Mouse (Mus musculus) intestine, embryonic 14.5 days (tissue): ENCODE data around the gene Tyk2. TPM values are rescaled to one million over a fixed set of nuclear protein-coding genes. Genes with fewer than 3 reads are reported as not detected.

Experiments used
- ATAC-seq: fragments of 200-750 bp; cut with Nextera tagmentation; replicated peaks from 2 replicates; pipeline ENCODE4 v1.8.0; 2017; ENCODE audit warnings: low read depth, moderate number of reproducible peaks, moderate TSS enrichment, moderate library complexity; ENCODE audit not compliant: low FRiP score, low TSS enrichment
- DNase-seq: peaks from one replicate; pipeline ENCODE4 v3.0.0-alpha.2; 2018; ENCODE audit warnings: low spot score
- H3K27ac ChIP-seq: fragments of 300-500 bp; sonication (generic); 2 replicates; pipeline ENCODE4 v1.5.1; 2014; ENCODE audit warnings: low read depth, mild to moderate bottlenecking, control low read depth
- H3K27me3 ChIP-seq: fragments of 300-500 bp; sonication (generic); replicated peaks from 2 replicates; pipeline ENCODE4 v1.6.1; 2014; ENCODE audit warnings: low read length, control low read depth; ENCODE audit not compliant: control insufficient read depth, insufficient read depth
- H3K36me3 ChIP-seq: fragments of 300-500 bp; sonication (generic); 2 replicates; pipeline ENCODE4 v1.6.1; 2014; ENCODE audit warnings: low read length, control low read depth; ENCODE audit not compliant: control insufficient read depth, insufficient read depth
- H3K4me1 ChIP-seq: fragments of 300-500 bp; sonication (generic); replicated peaks from 2 replicates; pipeline ENCODE4 v1.6.1; 2014; ENCODE audit warnings: low read length, control low read depth, mixed read lengths; ENCODE audit not compliant: control insufficient read depth, insufficient read depth
- H3K4me2 ChIP-seq: fragments of 300-500 bp; sonication (generic); 2 replicates; pipeline ENCODE4 v1.6.1; 2014; ENCODE audit warnings: low read length
- H3K4me3 ChIP-seq: fragments of 300-500 bp; sonication (generic); 2 replicates; pipeline ENCODE4 v1.5.1; 2014; ENCODE audit warnings: low read depth, low read length, control low read depth, mixed read lengths
- H3K9ac ChIP-seq: fragments of 300-500 bp; sonication (generic); 2 replicates; pipeline ENCODE4 v1.6.1; 2014; ENCODE audit warnings: mild to moderate bottlenecking, low read length
- H3K9me3 ChIP-seq: fragments of 300-500 bp; sonication (generic); 2 replicates; pipeline ENCODE4 v1.6.1; 2016; ENCODE audit warnings: low read length, control low read depth; ENCODE audit not compliant: control insufficient read depth
- WGBS: fragments of 180-500 bp; shearing (Covaris S2); extraction: QIAGEN DNeasy Blood & Tissue Kit; methylation state at CpG from one replicate; pipeline ENCODE4 v1.1.7; 2014; 5-methylcytosine and 5-hydroxymethylcytosine counted together
- polyA plus RNA-seq: library from polyadenylated mRNA; unstranded; fragments of >200 nt; fragmentation: Nextera tagmentation; extraction: Ambion mirVana; gene quantifications from 2 replicates; pipeline ENCODE4 v1.2.1, GENCODE M21; 2014

The Tyk2 gene
- polyA plus RNA-seq, 1 experiment from 2014 or later, result 12.1 TPM

DNA sequence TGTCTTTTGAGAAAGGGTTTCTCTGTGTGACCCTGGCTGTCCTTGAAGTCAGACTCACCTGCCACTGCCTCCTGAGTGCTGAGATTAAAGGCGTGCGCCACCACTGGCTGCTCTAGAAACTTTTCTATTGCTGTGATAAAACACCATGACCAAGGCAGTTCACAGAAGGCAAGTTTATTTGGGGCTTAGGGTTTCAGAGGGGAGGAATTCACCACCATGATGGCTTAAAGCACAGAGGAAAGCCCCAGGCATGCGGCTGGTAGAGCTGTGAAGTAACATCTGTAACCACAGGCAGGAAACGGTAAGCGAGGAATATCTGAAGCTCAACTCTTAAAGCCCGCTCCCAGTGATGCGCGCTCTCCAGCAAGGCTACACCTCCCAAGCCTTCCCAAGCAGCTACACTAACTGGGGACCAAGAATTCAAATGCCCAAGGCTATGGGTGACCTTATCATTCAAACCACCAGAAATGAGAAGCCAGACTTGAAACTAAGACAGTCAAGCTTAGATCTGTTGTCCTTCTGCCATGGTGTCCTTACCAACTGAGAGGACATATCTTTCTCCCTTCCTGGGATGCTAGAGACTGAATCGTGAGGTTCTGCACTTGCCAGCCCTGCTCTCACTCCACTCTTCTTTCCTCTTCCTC lies 2.1 kb upstream of the Tyk2 start:
- WGBS, result 77% methylated on average over 9 of the region's 9 CpGs
- no peak for ATAC-seq

GRCm38 (mm10) chr9:21132102-21132775 lies 1.2 kb upstream of the Tyk2 start:
- ATAC-seq, result no peak
- Histone ChIP-seq H3K4me2 (no peak overlapping the region), H3K4me1 (no peaks in the 10 kb centered on the region), H3K9ac (no peak overlapping the region), H3K27ac (no peak overlapping the region), H3K4me3 (no peak overlapping the region), H3K9me3 (no peaks in the 10 kb centered on the region), H3K27me3 (no peaks in the 10 kb centered on the region), H3K36me3 (no peaks in the 10 kb centered on the region)
- no peak for DNase-seq
- 80% methylated on average over 12 of the region's 12 CpGs for WGBS

More for the DNA sequence above, 2.1 kb upstream of the Tyk2 start:
- Histone ChIP-seq H3K4me1 (no peaks in the 10 kb centered on the region), H3K9ac (no peak overlapping the region), H3K4me3 (no peak overlapping the region), H3K36me3 (peaks cover 9% of the 10 kb centered on the region), H3K9me3 (no peaks in the 10 kb centered on the region), H3K27ac (no peak overlapping the region), H3K4me2 (no peak overlapping the region), H3K27me3 (no peaks in the 10 kb centered on the region)
- no peak for DNase-seq

GRCm38 (mm10) chr9:21126259-21126627 lies 4.8 kb downstream of the Tyk2 start:
- WGBS, result 75% methylated on average over 2 of the region's 2 CpGs
- Histone ChIP-seq H3K4me2 (no peak overlapping the region), H3K36me3 (peaks cover 16% of the 10 kb centered on the region; the same call in 1 of the 2 replicates), H3K27ac (no peak overlapping the region), H3K27me3 (no peaks in the 10 kb centered on the region), H3K4me3 (no peak overlapping the region), H3K9ac (no peak overlapping the region), H3K9me3 (no peaks in the 10 kb centered on the region), H3K4me1 (no peaks in the 10 kb centered on the region)
- ATAC-seq (no peak), DNase-seq (no peak)

- Histone ChIP-seq H3K9ac (no peak overlapping the region), H3K4me1 (no peaks in the 10 kb centered on the region), H3K9me3 (no peaks in the 10 kb centered on the region), H3K36me3 (peaks cover 16% of the 10 kb centered on the region; the same call in 1 of the 2 replicates), H3K27me3 (no peaks in the 10 kb centered on the region), H3K27ac (no peak overlapping the region), H3K4me2 (no peak overlapping the region), H3K4me3 (no peak overlapping the region)
- no peak for ATAC-seq
- WGBS, result 85% methylated on average over 9 of the region's 9 CpGs
- no peak for DNase-seq
These were observed 5.4 kb downstream of the Tyk2 start for GRCm38 (mm10) chr9:21125502-21126258.

DNA sequence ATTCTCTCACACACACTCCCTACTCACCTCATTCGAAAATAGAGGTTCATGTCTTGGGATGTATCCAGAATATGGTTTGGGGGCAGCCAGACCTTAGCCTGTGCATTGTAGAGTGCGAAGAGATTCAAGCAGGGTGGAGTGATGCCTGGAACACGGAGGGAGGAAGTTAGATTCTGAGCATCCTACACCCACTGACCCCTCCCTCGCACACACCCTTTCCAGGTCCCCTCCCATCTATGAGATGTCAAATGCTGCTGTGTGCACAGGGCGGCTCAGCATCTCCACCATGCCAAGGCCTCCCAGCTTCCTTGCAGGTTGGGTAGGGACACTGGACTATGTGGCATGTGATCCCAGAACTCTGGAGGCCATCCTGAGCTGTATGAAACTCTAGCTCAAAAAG lies 6.2 kb downstream of the Tyk2 start:
- 81% methylated on average over 5 of the region's 5 CpGs for WGBS

GRCm38 (mm10) chr9:21121483-21121882 lies 9.6 kb downstream of the Tyk2 start:
- ATAC-seq, result no peak
- Histone ChIP-seq H3K4me1 (no peaks in the 10 kb centered on the region), H3K27ac (no peak overlapping the region), H3K4me2 (no peak overlapping the region), H3K9me3 (no peaks in the 10 kb centered on the region), H3K27me3 (no peaks in the 10 kb centered on the region), H3K4me3 (no peak overlapping the region), H3K9ac (no peak overlapping the region), H3K36me3 (0 out of 2 replicates have a peak, but pooled peaks cover 14% of the 10 kb centered on the region)
- 87% methylated on average over 16 of the region's 16 CpGs for WGBS
- DNase-seq, result no peak

More for the DNA sequence above, 6.2 kb downstream of the Tyk2 start:
- ATAC-seq (no peak), DNase-seq (no peak)
- no peak overlapping the region for H3K27ac ChIP-seq
- H3K4me1 ChIP-seq, result no peaks in the 10 kb centered on the region
- H3K9ac ChIP-seq, result no peak overlapping the region
- H3K4me2 ChIP-seq, result no peak overlapping the region
- H3K4me3 ChIP-seq, result no peak overlapping the region
- H3K36me3 ChIP-seq, result peaks cover 20% of the 10 kb centered on the region; the same call in 1 of the 2 replicates
- no peaks in the 10 kb centered on the region for H3K9me3 ChIP-seq
- no peaks in the 10 kb centered on the region for H3K27me3 ChIP-seq

DNA sequence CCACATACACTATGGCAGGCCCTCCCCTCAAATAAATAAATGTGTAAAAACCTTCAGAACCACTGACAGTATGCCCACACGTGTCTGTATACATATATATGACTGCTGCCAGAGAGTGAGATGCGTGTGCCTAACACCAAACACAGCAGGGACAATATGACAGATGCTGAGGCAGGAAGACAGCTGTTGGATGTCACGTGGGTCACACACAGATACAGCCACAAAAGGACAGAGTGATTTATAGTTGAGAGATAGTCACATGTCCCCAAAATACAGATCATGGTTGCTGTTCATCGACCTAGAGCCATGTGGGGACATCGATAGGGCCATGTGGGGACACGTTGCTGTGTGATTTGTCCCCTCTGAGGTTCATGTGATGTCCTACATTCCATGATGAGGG lies 14.0 kb downstream of the Tyk2 start:
- DNase-seq, result no peak
- Histone ChIP-seq H3K4me3 (no peak overlapping the region), H3K9ac (no peak overlapping the region), H3K9me3 (no peaks in the 10 kb centered on the region), H3K4me2 (no peak overlapping the region), H3K27ac (no peak overlapping the region), H3K27me3 (no peaks in the 10 kb centered on the region), H3K4me1 (no peaks in the 10 kb centered on the region), H3K36me3 (0 out of 2 replicates have a peak, but pooled peaks cover 5% of the 10 kb centered on the region)
- no peak for ATAC-seq
- WGBS, result 75% methylated on average over 6 of the region's 6 CpGs

DNA sequence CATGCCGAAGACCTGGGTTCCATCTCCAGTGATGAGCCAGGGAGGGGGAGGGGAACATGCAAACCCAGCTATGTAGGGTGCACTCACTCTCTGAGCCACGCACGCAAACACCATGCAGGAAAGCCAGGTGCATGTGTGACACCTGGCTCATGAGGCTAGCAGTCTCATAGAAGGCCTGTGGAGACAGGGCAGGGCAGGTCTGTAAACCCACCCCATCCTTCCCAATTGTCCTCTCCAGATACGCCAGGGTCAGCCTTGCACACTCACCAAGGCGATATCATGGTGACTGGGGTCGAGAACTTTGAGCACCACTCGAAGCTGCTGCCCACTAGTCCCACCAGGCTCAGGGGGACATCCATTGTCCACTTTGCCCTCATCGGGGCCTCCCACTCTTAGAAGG lies 15.9 kb downstream of the Tyk2 start:
- Histone ChIP-seq H3K4me2 (no peak overlapping the region), H3K9ac (no peak overlapping the region), H3K4me3 (no peak overlapping the region), H3K27me3 (no peaks in the 10 kb centered on the region), H3K27ac (no peak overlapping the region), H3K4me1 (no peaks in the 10 kb centered on the region), H3K9me3 (no peaks in the 10 kb centered on the region), H3K36me3 (0 out of 2 replicates have a peak, but pooled peaks cover 2% of the 10 kb centered on the region)
- DNase-seq (no peak), ATAC-seq (no peak)
- 91% methylated on average over 8 of the region's 8 CpGs for WGBS
